Mouse (Mus musculus) adrenal gland (tissue): ENCODE results near the gene Ppme1.

Experiments used
- intact Hi-C: fragments of 180-260 bp; cut with DNase I; formaldehyde crosslinking; loops from one replicate; pipeline ENCODE4 v1.15.1; 2025
- long read RNA-seq, 2 experiments: library from polyadenylated mRNA; unstranded; transcript quantifications; one replicate each; pipeline ENCODE4 v2.0.0; 2020; ENCODE audit warnings: borderline replicate concordance in 1 of 2; ENCODE audit not compliant: insufficient replicate concordance in 1 of 2

The Ppme1 gene
- long read RNA-seq, experiment 1, transcript Ppme1-201 (14 exons, 2,772 nt), result major isoform, 57 of 66 reads
- long read RNA-seq, experiment 1, partial matches to known transcripts, result 6 of 66 reads
- long read RNA-seq, experiment 1, other reads (novel, unspliced or antisense), result 2 of 66 reads
- long read RNA-seq, experiment 2, transcript Ppme1-201 (14 exons, 2,772 nt), result major isoform, 69 of 80 reads
- long read RNA-seq, experiment 2, partial matches to known transcripts, result 5 of 80 reads
- long read RNA-seq, experiment 2, other reads (novel, unspliced or antisense), result 6 of 80 reads

GRCm38 (mm10) chr7:100371495-100372451, at the start of gene Ppme1, which contains the start of gene C2cd3:
Gene Ppme1 (minus strand): TSS chr7:100372307.
Gene C2cd3 (plus strand): TSS chr7:100372233.
- intact Hi-C loops, result no loop called here

- intact Hi-C loops, result no loop called here
Measured at GRCm38 (mm10) chr7:100408684-100409083, 36.6 kb upstream of the Ppme1 start.

GRCm38 (mm10) chr7:100407677-100408076, 35.6 kb upstream of the Ppme1 start:
- intact Hi-C loops, result no loop called here

GRCm38 (mm10) chr7:100402715-100403114, 30.6 kb upstream of the Ppme1 start:
- intact Hi-C loops, result no loop called here

- intact Hi-C loops, result no loop called here
Measured at GRCm38 (mm10) chr7:100400899-100401539, 28.9 kb upstream of the Ppme1 start.

- intact Hi-C loops, result no loop called here
Measured at GRCm38 (mm10) chr7:100399231-100399913, 27.3 kb upstream of the Ppme1 start.

GRCm38 (mm10) chr7:100392265-100392664, 20.2 kb upstream of the Ppme1 start:
- intact Hi-C loops, result no loop called here

GRCm38 (mm10) chr7:100390166-100390565, 18.1 kb upstream of the Ppme1 start:
- intact Hi-C loops, result no loop called here

GRCm38 (mm10) chr7:100388174-100388573, 16.1 kb upstream of the Ppme1 start:
- intact Hi-C loops, result no loop called here

- intact Hi-C loops, result no loop called here
Measured at GRCm38 (mm10) chr7:100383207-100383606, 11.1 kb upstream of the Ppme1 start.

GRCm38 (mm10) chr7:100381161-100381560, 9.1 kb upstream of the Ppme1 start:
- intact Hi-C loops, result no loop called here

GRCm38 (mm10) chr7:100378257-100378656, 6.2 kb upstream of the Ppme1 start:
- intact Hi-C loops, result no loop called here

- intact Hi-C loops, result no loop called here
Measured at GRCm38 (mm10) chr7:100372452-100372980, 409 bp upstream of the Ppme1 start.

- intact Hi-C loops, result no loop called here
Measured at GRCm38 (mm10) chr7:100364888-100365287, 7.2 kb downstream of the Ppme1 start.

GRCm38 (mm10) chr7:100363162-100363561, 8.9 kb downstream of the Ppme1 start:
- intact Hi-C loops, result no loop called here

GRCm38 (mm10) chr7:100357856-100358255, 14.3 kb downstream of the Ppme1 start:
- intact Hi-C loops, result no loop called here

- intact Hi-C loops, result no loop called here
Measured at GRCm38 (mm10) chr7:100356768-100357167, 15.3 kb downstream of the Ppme1 start.

- intact Hi-C loops, result no loop called here
Measured at GRCm38 (mm10) chr7:100356324-100356723, 15.8 kb downstream of the Ppme1 start.

- intact Hi-C loops, result no loop called here
Measured at GRCm38 (mm10) chr7:100354984-100355383, 17.1 kb downstream of the Ppme1 start.

GRCm38 (mm10) chr7:100335921-100336320, 36.2 kb downstream of the Ppme1 start:
- intact Hi-C loops, result no loop called here

GRCm38 (mm10) chr7:100331269-100331668, 40.8 kb downstream of the Ppme1 start:
- intact Hi-C loops, result no loop called here
